Mouse (Mus musculus) limb, embryonic 12.5 days (tissue): ENCODE measurements around the gene Cd4. TPM values are rescaled to one million over a fixed set of nuclear protein-coding genes. Genes with fewer than 3 reads are reported as not detected.

Experiments used
- ATAC-seq: fragments of 200-750 bp; cut with Nextera tagmentation; 2 replicates; pipeline ENCODE4 v1.8.0; 2017; ENCODE audit warnings: low read depth, moderate TSS enrichment; ENCODE audit not compliant: insufficient number of reproducible peaks, insufficient read depth, low FRiP score, low TSS enrichment
- H3K27ac ChIP-seq: fragments of 300-500 bp; sonication (generic); 2 replicates; pipeline ENCODE4 v1.5.1; 2016; ENCODE audit warnings: mild to moderate bottlenecking, moderate library complexity
- H3K27me3 ChIP-seq: fragments of 300-500 bp; sonication (generic); 2 replicates; pipeline ENCODE4 v1.6.1; 2016; ENCODE audit warnings: mild to moderate bottlenecking, moderate library complexity
- H3K36me3 ChIP-seq: fragments of 300-500 bp; sonication (generic); 2 replicates; pipeline ENCODE4 v1.6.1; 2016; ENCODE audit warnings: mild to moderate bottlenecking, moderate library complexity
- H3K4me1 ChIP-seq: fragments of 300-500 bp; sonication (generic); replicated peaks from 2 replicates; pipeline ENCODE4 v1.6.1; 2016
- H3K4me2 ChIP-seq: fragments of 300-500 bp; sonication (generic); 2 replicates; pipeline ENCODE4 v1.6.1; 2016; ENCODE audit warnings: mild to moderate bottlenecking, moderate library complexity
- H3K4me3 ChIP-seq: fragments of 300-500 bp; sonication (generic); replicated peaks from 2 replicates; pipeline ENCODE4 v1.5.1; 2016; ENCODE audit warnings: mild to moderate bottlenecking
- H3K9ac ChIP-seq: fragments of 300-500 bp; sonication (generic); replicated peaks from 2 replicates; pipeline ENCODE4 v1.6.1; 2016; ENCODE audit warnings: mild to moderate bottlenecking, moderate library complexity
- H3K9me3 ChIP-seq: fragments of 300-500 bp; sonication (generic); 2 replicates; pipeline ENCODE4 v1.6.1; 2016; ENCODE audit warnings: mild to moderate bottlenecking, moderate library complexity
- WGBS: fragments of 180-500 bp; shearing (Covaris S2); methylation state at CpG from one replicate; pipeline ENCODE4 v1.1.7; 2016; 5-methylcytosine and 5-hydroxymethylcytosine counted together
- polyA plus RNA-seq: library from polyadenylated mRNA; unstranded; fragments of >200 nt; fragmentation: Nextera tagmentation; extraction: Ambion mirVana; gene quantifications from 2 replicates; pipeline ENCODE4 v1.2.1, GENCODE M21; 2016

Gene Cd4
- polyA plus RNA-seq, 1 experiment from 2014 or later, result 0.15 TPM

GRCm38 (mm10) chr6:124914511-124914910, 26.5 kb upstream of the Cd4 start:
- WGBS, result 84% methylated on average over 7 of the region's 7 CpGs
- peaks cover 53% of the 10 kb centered on the region for H3K4me1 ChIP-seq
- 0 out of 2 replicates have a peak overlapping the region, but pooled peaks have one; percentile 100 for H3K9ac ChIP-seq
- peak overlapping the region; percentile 97; the same call in 1 of the 2 replicates for H3K4me3 ChIP-seq
- no peaks in the 10 kb centered on the region for H3K9me3 ChIP-seq
- 0 out of 2 replicates have a peak overlapping the region, but pooled peaks have one; percentile 35 for H3K27ac ChIP-seq
- H3K36me3 ChIP-seq, result peaks cover 31% of the 10 kb centered on the region
- peak overlapping the region; percentile 98 for H3K4me2 ChIP-seq
- H3K27me3 ChIP-seq, result peaks cover 21% of the 10 kb centered on the region
- no peak for ATAC-seq

- peaks cover 31% of the 10 kb centered on the region for H3K36me3 ChIP-seq
- peaks cover 26% of the 10 kb centered on the region for H3K27me3 ChIP-seq
- no peak overlapping the region for H3K4me3 ChIP-seq
- H3K4me2 ChIP-seq, result no peak overlapping the region
- H3K9ac ChIP-seq, result 0 out of 2 replicates have a peak overlapping the region, but pooled peaks have one; percentile 31
- H3K9me3 ChIP-seq, result no peaks in the 10 kb centered on the region
- no peak for ATAC-seq
- peak overlapping the region; percentile 41; the same call in 1 of the 2 replicates for H3K27ac ChIP-seq
- 79% methylated on average over 14 of the region's 14 CpGs for WGBS
- peaks cover 51% of the 10 kb centered on the region for H3K4me1 ChIP-seq
These were observed 25.8 kb upstream of the Cd4 start for GRCm38 (mm10) chr6:124913721-124914285.

- H3K4me2 ChIP-seq, result no peak overlapping the region
- no peak overlapping the region for H3K9ac ChIP-seq
- ATAC-seq, result no peak
- 83% methylated on average over 6 of the region's 6 CpGs for WGBS
- peaks cover 31% of the 10 kb centered on the region for H3K27me3 ChIP-seq
- H3K4me1 ChIP-seq, result peaks cover 46% of the 10 kb centered on the region
- peaks cover 31% of the 10 kb centered on the region for H3K36me3 ChIP-seq
- H3K9me3 ChIP-seq, result no peaks in the 10 kb centered on the region
- no peak overlapping the region; the same call in 1 of the 2 replicates for H3K27ac ChIP-seq
- no peak overlapping the region for H3K4me3 ChIP-seq
These were observed 25.2 kb upstream of the Cd4 start for GRCm38 (mm10) chr6:124913214-124913613.

GRCm38 (mm10) chr6:124911533-124912218, 23.7 kb upstream of the Cd4 start, which contains the start of gene Lag3:
TSS of gene Lag3 (minus strand) at chr6:124911705.
- H3K4me2 ChIP-seq, result peak within 1 kb of the TSS; percentile 33; the same call in 1 of the 2 replicates
- no peaks in the 10 kb centered on the region for H3K9me3 ChIP-seq
- ATAC-seq, result no peak
- H3K9ac ChIP-seq, result 0 out of 2 replicates have a peak within 1 kb of the TSS, but pooled peaks have one; percentile 34
- no peak within 1 kb of the TSS for H3K27ac ChIP-seq
- 12% methylated on average over 12 of the region's 13 CpGs for WGBS
- peaks cover 46% of the 10 kb centered on the region for H3K4me1 ChIP-seq
- no peak within 1 kb of the TSS for H3K4me3 ChIP-seq
- H3K36me3 ChIP-seq, result peaks cover 31% of the 10 kb centered on the region
- H3K27me3 ChIP-seq, result peaks cover 33% of the 10 kb centered on the region

- WGBS, result 4% methylated on average over 32 of the region's 32 CpGs
- Histone ChIP-seq H3K27me3 (peaks cover 33% of the 10 kb centered on the region), H3K27ac (no peak overlapping the region), H3K9ac (peak overlapping the region; percentile 61), H3K9me3 (no peaks in the 10 kb centered on the region), H3K36me3 (peaks cover 27% of the 10 kb centered on the region), H3K4me2 (peak overlapping the region; percentile 55), H3K4me3 (peak overlapping the region; percentile 26), H3K4me1 (peaks cover 37% of the 10 kb centered on the region)
- ATAC-seq, result 0 out of 2 replicates have a peak, but pooled peaks have one; percentile 16
These were observed 22.0 kb upstream of the Cd4 start for GRCm38 (mm10) chr6:124910032-124910431.

- H3K27ac ChIP-seq, result no peak overlapping the region
- H3K36me3 ChIP-seq, result peaks cover 5% of the 10 kb centered on the region
- peaks cover 29% of the 10 kb centered on the region for H3K4me1 ChIP-seq
- no peak overlapping the region for H3K4me3 ChIP-seq
- 87% methylated on average over 1 of the region's 1 CpGs for WGBS
- H3K4me2 ChIP-seq, result no peak overlapping the region
- ATAC-seq, result no peak
- H3K9me3 ChIP-seq, result no peaks in the 10 kb centered on the region
- no peak overlapping the region for H3K9ac ChIP-seq
- H3K27me3 ChIP-seq, result peaks cover 33% of the 10 kb centered on the region
These were observed 19.7 kb upstream of the Cd4 start for GRCm38 (mm10) chr6:124907767-124908166.

- peak overlapping the region; percentile 48 for H3K4me3 ChIP-seq
- no peak for ATAC-seq
- H3K36me3 ChIP-seq, result no peaks in the 10 kb centered on the region
- 36% methylated on average over 15 of the region's 16 CpGs for WGBS
- peak overlapping the region; percentile 69 for H3K4me2 ChIP-seq
- peak overlapping the region; percentile 99 for H3K27ac ChIP-seq
- peaks cover 20% of the 10 kb centered on the region for H3K4me1 ChIP-seq
- H3K9ac ChIP-seq, result peak overlapping the region; percentile 80; the same call in 1 of the 2 replicates
- H3K9me3 ChIP-seq, result no peaks in the 10 kb centered on the region
- peaks cover 19% of the 10 kb centered on the region for H3K27me3 ChIP-seq
These were observed 17.2 kb upstream of the Cd4 start for GRCm38 (mm10) chr6:124904991-124905860.

- Histone ChIP-seq H3K4me2 (peak overlapping the region; percentile 69), H3K4me1 (peaks cover 12% of the 10 kb centered on the region), H3K27me3 (peaks cover 11% of the 10 kb centered on the region), H3K4me3 (peak overlapping the region; percentile 48), H3K9me3 (no peaks in the 10 kb centered on the region), H3K9ac (peak overlapping the region; percentile 80), H3K27ac (peak overlapping the region; percentile 99), H3K36me3 (no peaks in the 10 kb centered on the region)
- peak; percentile 65 for ATAC-seq
- WGBS, result 7% methylated on average over 22 of the region's 24 CpGs
These were observed 16.4 kb upstream of the Cd4 start for GRCm38 (mm10) chr6:124904161-124904981.

- H3K9me3 ChIP-seq, result no peaks in the 10 kb centered on the region
- H3K27me3 ChIP-seq, result peaks cover 7% of the 10 kb centered on the region; the same call in 1 of the 2 replicates
- H3K4me3 ChIP-seq, result peak overlapping the region; percentile 48
- peaks cover 12% of the 10 kb centered on the region for H3K4me1 ChIP-seq
- peak overlapping the region; percentile 99 for H3K27ac ChIP-seq
- 0% methylated on average over 23 of the region's 23 CpGs for WGBS
- ATAC-seq, result peak; percentile 85
- H3K4me2 ChIP-seq, result peak overlapping the region; percentile 69
- H3K9ac ChIP-seq, result peak overlapping the region; percentile 80
- H3K36me3 ChIP-seq, result no peaks in the 10 kb centered on the region
These were observed 15.6 kb upstream of the Cd4 start for GRCm38 (mm10) chr6:124903580-124904151.

- Histone ChIP-seq H3K4me2 (no peak overlapping the region), H3K27ac (no peak overlapping the region), H3K27me3 (no peaks in the 10 kb centered on the region)
These were observed 13.8 kb upstream of the Cd4 start for GRCm38 (mm10) chr6:124901851-124902250.

More at GRCm38 (mm10) chr6:124901851-124902250, 13.8 kb upstream of the Cd4 start:
- H3K9ac ChIP-seq, result no peak overlapping the region
- H3K9me3 ChIP-seq, result no peaks in the 10 kb centered on the region
- H3K4me1 ChIP-seq, result peaks cover 12% of the 10 kb centered on the region
- no peaks in the 10 kb centered on the region for H3K36me3 ChIP-seq
- no peak for ATAC-seq
- H3K4me3 ChIP-seq, result no peak overlapping the region
